ENCODE assay signal across 26 mouse cellular contexts in the genomic region with DNA sequence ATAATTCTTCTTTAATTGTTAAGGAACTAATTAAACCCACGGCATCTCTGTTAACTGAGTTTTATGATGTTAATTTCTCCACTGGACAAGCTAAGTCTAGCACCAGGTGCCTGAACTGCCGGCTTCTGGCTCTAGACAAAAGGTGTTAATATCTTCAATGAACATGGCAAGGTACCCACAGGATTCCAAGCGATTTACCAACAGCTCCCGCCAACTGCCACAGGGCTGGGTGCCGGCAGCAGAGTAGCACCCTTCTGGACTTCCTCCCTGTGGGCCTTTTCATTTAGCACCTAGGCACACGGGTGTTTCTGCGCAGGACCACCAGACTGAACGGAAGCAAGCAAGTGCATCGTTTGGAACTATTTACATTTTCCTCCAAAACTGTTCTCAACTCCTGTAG.
"Had no signal": no experiment of that assay in that cellular context is flagged by ENCODE, and none has a peak within 500 bp of the region (broad histone marks: within the 10 kb centered on the region; RNA-seq: fewer than 3 reads in every experiment).

No protein-coding gene starts in this region.

- H3K27ac ChIP-seq: gastrocnemius, adult 2 months; heart, embryonic 10.5 days; hindbrain, embryonic 10.5 days; hindbrain, embryonic 12.5 days; hindbrain, embryonic 14.5 days; intestine, embryonic 15.5 days; layer of hippocampus, adult 2 months; left cerebral cortex, adult 2 months; limb, embryonic 13.5 days; limb, embryonic 15.5 days; liver, embryonic 12.5 days; liver, embryonic 14.5 days had no signal

- H3K9ac ChIP-seq: heart, embryonic 12.5 days; hindbrain, embryonic 12.5 days; hindbrain, embryonic 14.5 days; intestine, embryonic 15.5 days; limb, embryonic 13.5 days; limb, embryonic 15.5 days; liver, embryonic 12.5 days; liver, embryonic 14.5 days had no signal

- H3K27me3 ChIP-seq: heart, embryonic 12.5 days; hindbrain, embryonic 12.5 days; intestine, embryonic 15.5 days; limb, embryonic 13.5 days; limb, embryonic 15.5 days; liver, embryonic 12.5 days had no signal

- H3K4me2 ChIP-seq: heart, embryonic 12.5 days; hindbrain, embryonic 12.5 days; hindbrain, embryonic 14.5 days; intestine, embryonic 15.5 days; limb, embryonic 13.5 days; limb, embryonic 15.5 days; liver, embryonic 12.5 days had no signal

- H3K4me1 ChIP-seq: limb, embryonic 15.5 days had no signal

- H3K36me3 ChIP-seq: heart, embryonic 10.5 days; heart, embryonic 12.5 days; hindbrain, embryonic 10.5 days; hindbrain, embryonic 12.5 days; intestine, embryonic 15.5 days; limb, embryonic 13.5 days; limb, embryonic 15.5 days; liver, embryonic 12.5 days had no signal

- ATAC-seq: hindbrain, embryonic 16.5 days; inflammation-experienced regulatory T-cells, adult 6 months; intestine, embryonic 15.5 days; intestine, postnatal 0 days; liver, embryonic 12.5 days had no signal

- DNase-seq: gastrocnemius, adult 2 months; gastrocnemius, postnatal 10 days; gastrocnemius, postnatal 25 days; heart, adult 18-20 months; heart, postnatal 10 days; heart, postnatal 4 days; kidney, adult 18-20 months; kidney, adult 8-10 months; kidney, postnatal 10 days; kidney, postnatal 25 days; kidney, postnatal 4 days had no signal

- H3K9me3 ChIP-seq: heart, embryonic 10.5 days; hindbrain, embryonic 10.5 days; hindbrain, embryonic 12.5 days; intestine, embryonic 15.5 days; limb, embryonic 13.5 days; limb, embryonic 15.5 days; liver, embryonic 12.5 days had no signal

- H3K4me3 ChIP-seq: gastrocnemius, adult 2 months; heart, embryonic 10.5 days; heart, embryonic 12.5 days; hindbrain, embryonic 10.5 days; hindbrain, embryonic 12.5 days; intestine, embryonic 15.5 days; layer of hippocampus, adult 2 months; left cerebral cortex, adult 2 months; limb, embryonic 13.5 days; limb, embryonic 15.5 days; liver, embryonic 12.5 days had no signal
